Mouse (Mus musculus): ENCODE measurements around the gene Rhno1. TPM values are rescaled to one million over a fixed set of nuclear protein-coding genes. Genes with fewer than 3 reads are reported as not detected.

Rhno1 gene
- 138 and 142 TPM in 2 replicates for polyA plus RNA-seq (2016; fragmentation: Nextera tagmentation; extraction: Ambion mirVana)

GRCm38 (mm10) chr6:128362381-128363006 is at the start of gene Rhno1, which contains the start of gene Foxm1:
Gene Rhno1, minus strand, starts transcription at chr6:128362911.
Gene Foxm1, plus strand, starts transcription at chr6:128362967.
- ATAC-seq (ENCODE audit: low FRiP score) = peak; percentile 90
- peak within 1 kb of the TSS; percentile 91 for H3K9ac ChIP-seq
- peak within 1 kb of the TSS; percentile 89 for H3K4me3 ChIP-seq
- H3K4me2 ChIP-seq (replicated peaks) = peak within 1 kb of the TSS; percentile 95
- H3K9me3 ChIP-seq (replicated peaks) = no peaks in the 10 kb centered on the region
- H3K27me3 ChIP-seq = no peaks in the 10 kb centered on the region
- peaks cover 27% of the 10 kb centered on the region for H3K4me1 ChIP-seq
- under 1% methylated on average over 52 of the region's 76 CpGs for WGBS
- peak within 1 kb of the TSS; percentile 93 for H3K27ac ChIP-seq
- peaks cover 31% of the 10 kb centered on the region for H3K36me3 ChIP-seq

GRCm38 (mm10) chr6:128411115-128411514 is 48.4 kb upstream of the Rhno1 start:
- 0 out of 2 replicates have a peak, but pooled peaks have one; percentile 17 for ATAC-seq (ENCODE audit: low FRiP score)
- no peaks in the 10 kb centered on the region for H3K4me1 ChIP-seq
- no peaks in the 10 kb centered on the region for H3K27me3 ChIP-seq
- WGBS = 14% methylated on average over 3 of the region's 3 CpGs
- H3K27ac ChIP-seq = no peak overlapping the region
- H3K36me3 ChIP-seq = peaks cover 66% of the 10 kb centered on the region
- no peak overlapping the region for H3K4me3 ChIP-seq
- no peaks in the 10 kb centered on the region for H3K9me3 ChIP-seq (replicated peaks)
- no peak overlapping the region for H3K4me2 ChIP-seq (replicated peaks)
- H3K9ac ChIP-seq = no peak overlapping the region

DNA sequence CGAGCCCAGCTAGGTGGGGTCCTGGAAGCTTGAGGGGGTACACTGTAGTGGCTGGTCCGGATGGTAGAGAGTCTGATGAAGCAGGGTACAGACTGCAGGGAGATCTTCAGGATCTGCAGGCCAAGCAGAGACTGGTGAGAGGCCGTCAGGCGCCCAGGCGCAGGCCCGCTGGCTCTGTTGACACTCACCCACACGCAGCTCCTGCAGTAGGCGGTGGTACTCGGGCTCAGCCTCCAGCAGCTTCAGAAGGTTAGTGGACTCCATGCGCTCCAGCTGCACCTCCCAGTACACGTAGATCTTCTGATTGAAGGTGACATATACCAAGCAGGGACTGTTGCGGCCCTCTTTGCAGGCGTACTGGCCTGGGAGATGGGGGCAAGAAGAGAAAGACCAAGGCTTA is 47.6 kb upstream of the Rhno1 start:
- Histone ChIP-seq H3K4me2 (replicated peaks) (no peak overlapping the region), H3K4me1 (no peaks in the 10 kb centered on the region), H3K36me3 (peaks cover 65% of the 10 kb centered on the region), H3K27ac (no peak overlapping the region), H3K4me3 (no peak overlapping the region), H3K9me3 (replicated peaks) (no peaks in the 10 kb centered on the region), H3K9ac (no peak overlapping the region), H3K27me3 (no peaks in the 10 kb centered on the region)
- WGBS = 96% methylated on average over 13 of the region's 13 CpGs
- peak; percentile 32; the same call in 1 of the 2 replicates for ATAC-seq (ENCODE audit: low FRiP score)

DNA sequence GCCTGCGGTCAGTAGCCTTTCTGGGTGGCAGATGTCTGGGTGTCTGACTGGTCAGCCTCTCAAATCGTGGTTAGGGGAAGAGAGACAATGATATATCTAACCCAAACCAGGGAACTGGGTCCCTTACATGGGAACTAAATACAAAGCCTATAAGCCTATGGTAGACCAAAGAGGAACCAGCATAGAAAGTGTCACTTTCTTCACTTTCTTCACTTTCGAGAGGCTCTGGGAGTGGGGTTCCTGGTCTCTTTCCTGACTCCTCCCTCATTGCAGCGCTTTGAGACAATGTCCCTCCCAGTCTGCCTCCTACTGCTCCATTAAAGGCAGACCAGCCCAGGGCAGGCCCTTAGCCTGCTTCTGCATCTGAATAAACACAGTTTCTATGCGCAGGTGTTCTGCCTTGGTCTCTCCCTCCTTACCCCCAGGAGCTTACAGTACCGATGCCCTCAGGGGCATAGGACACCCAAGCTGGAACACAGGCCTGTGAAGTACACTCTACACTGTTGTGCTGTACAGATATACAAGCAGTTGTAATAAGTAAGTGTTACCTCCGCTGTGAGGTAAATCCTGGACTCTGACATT is 45.9 kb upstream of the Rhno1 start:
- Histone ChIP-seq H3K9ac (no peak overlapping the region), H3K9me3 (replicated peaks) (no peaks in the 10 kb centered on the region), H3K4me3 (no peak overlapping the region), H3K4me2 (replicated peaks) (no peak overlapping the region), H3K27me3 (no peaks in the 10 kb centered on the region), H3K4me1 (no peaks in the 10 kb centered on the region), H3K36me3 (peaks cover 61% of the 10 kb centered on the region), H3K27ac (no peak overlapping the region)
- no peak for ATAC-seq (ENCODE audit: low FRiP score)
- 88% methylated on average over 7 of the region's 7 CpGs for WGBS

GRCm38 (mm10) chr6:128404708-128405107 is 42.0 kb upstream of the Rhno1 start:
- WGBS = 68% methylated on average over 5 of the region's 5 CpGs
- Histone ChIP-seq H3K4me3 (no peak overlapping the region), H3K36me3 (peaks cover 35% of the 10 kb centered on the region), H3K27ac (no peak overlapping the region), H3K4me2 (replicated peaks) (no peak overlapping the region), H3K4me1 (peaks cover 7% of the 10 kb centered on the region), H3K9me3 (replicated peaks) (no peaks in the 10 kb centered on the region), H3K27me3 (no peaks in the 10 kb centered on the region), H3K9ac (no peak overlapping the region)
- ATAC-seq (ENCODE audit: low FRiP score) = no peak

DNA sequence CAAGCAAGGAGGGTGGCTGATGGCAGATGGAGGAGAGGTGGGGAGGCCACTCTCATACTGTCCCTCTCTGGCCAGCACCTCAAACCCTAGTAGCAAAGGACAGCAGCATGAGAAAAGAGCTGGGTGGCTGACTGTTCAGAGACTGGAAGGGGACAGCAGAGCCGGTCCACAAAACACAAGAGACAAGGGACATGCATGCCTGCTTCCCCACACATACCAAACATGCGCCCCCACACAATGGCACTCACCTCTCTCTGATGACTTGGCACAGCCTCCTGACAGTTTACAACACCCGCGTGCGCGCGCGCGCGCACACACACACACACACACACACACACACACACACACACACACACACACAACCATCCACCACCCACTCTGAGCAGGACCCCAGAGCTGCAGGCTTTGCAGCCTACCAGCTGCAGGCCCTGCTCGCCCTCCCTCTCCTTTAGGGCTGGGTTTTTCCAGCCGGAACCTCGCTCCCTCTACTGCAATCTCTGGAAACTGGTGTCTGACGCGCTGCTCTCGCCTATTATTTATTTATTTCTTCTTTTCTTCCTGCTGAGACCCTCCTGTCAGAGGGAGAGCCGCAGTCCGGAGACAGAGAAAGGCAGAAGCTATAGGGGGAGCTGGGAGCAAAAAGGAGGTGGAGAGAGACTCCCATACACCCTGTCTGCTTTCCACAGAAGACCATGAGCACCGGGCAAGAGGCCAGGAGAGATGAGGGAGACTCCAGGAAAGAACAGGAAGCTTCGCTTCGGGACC is 36.9 kb upstream of the Rhno1 start:
- Histone ChIP-seq H3K4me2 (replicated peaks) (peak overlapping the region; percentile 33), H3K36me3 (no peaks in the 10 kb centered on the region), H3K4me1 (peaks cover 12% of the 10 kb centered on the region), H3K27ac (peak overlapping the region; percentile 60; the same call in 1 of the 2 replicates), H3K9ac (peak overlapping the region; percentile 5; the same call in 1 of the 2 replicates), H3K4me3 (peak overlapping the region; percentile 6; the same call in 1 of the 2 replicates), H3K9me3 (replicated peaks) (no peaks in the 10 kb centered on the region), H3K27me3 (no peaks in the 10 kb centered on the region)
- 40% methylated on average over 20 of the region's 21 CpGs for WGBS
- ATAC-seq (ENCODE audit: low FRiP score) = peak; percentile 74

DNA sequence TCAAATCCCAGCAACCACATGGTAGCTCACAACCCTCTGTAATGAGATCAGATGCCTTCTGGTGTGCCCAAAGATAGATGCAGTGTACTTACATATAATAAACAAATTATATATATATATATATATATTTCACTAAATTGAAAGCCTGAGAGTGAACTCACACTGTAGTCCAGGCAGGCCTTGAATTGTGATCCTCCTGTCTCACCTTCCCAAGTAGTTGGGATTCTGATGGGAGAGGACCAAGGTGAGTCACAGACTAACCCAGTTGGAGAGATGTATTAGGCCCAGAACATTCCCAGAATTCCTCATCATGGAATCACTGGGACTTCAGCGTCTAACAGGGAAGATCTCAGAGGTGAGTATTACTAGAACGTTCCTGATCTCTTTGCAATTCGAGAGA is 36.3 kb upstream of the Rhno1 start, which contains the start of gene Nrip2:
Gene Nrip2, plus strand, starts transcription at position 301 of the 400 bp plus-strand sequence.
- Histone ChIP-seq H3K27ac (peak within 1 kb of the TSS; percentile 60; the same call in 1 of the 2 replicates), H3K4me2 (replicated peaks) (peak within 1 kb of the TSS; percentile 33), H3K4me3 (peak within 1 kb of the TSS; percentile 6; the same call in 1 of the 2 replicates), H3K9me3 (replicated peaks) (no peaks in the 10 kb centered on the region), H3K9ac (peak within 1 kb of the TSS; percentile 5; the same call in 1 of the 2 replicates), H3K27me3 (no peaks in the 10 kb centered on the region), H3K36me3 (no peaks in the 10 kb centered on the region), H3K4me1 (peaks cover 12% of the 10 kb centered on the region)
- 78% methylated on average over 3 of the region's 3 CpGs for WGBS
- ATAC-seq (ENCODE audit: low FRiP score) = no peak

DNA sequence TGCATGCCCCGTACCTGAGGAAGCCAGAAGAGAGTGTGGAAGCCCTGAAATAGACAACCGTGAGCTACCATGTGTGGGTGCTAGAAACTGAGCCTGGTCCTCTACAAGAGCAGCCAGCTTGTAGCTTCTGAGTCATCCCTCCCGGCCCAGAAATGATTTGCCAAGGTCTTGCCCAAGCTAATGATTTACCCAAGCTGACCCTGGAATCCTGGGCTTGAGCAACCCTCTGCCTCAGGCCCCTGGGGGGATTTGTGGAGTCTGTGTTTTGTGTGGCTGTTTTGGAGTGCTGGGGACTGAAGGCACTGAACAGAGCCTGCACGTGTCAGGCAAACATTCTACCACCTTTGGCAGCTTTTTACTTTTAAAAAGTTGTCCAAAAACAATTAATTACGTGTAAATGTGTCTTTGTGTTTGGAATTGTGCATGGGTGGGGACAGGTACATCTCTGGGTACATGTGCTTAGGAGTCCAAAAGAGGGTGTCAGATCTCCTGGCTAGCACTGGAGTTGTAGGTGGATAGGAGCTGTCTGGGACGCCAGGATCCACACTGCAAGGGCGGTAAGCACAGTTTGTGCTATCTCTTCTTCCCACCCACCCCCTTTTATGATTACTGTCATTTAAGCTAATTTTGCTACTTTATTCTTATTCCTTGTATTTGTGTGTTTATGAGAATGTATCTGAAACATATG is 35.0 kb upstream of the Rhno1 start:
- H3K4me2 ChIP-seq (replicated peaks) = no peak overlapping the region
- no peaks in the 10 kb centered on the region for H3K9me3 ChIP-seq (replicated peaks)
- no peak overlapping the region for H3K27ac ChIP-seq
- H3K9ac ChIP-seq = no peak overlapping the region
- no peak overlapping the region for H3K4me3 ChIP-seq
- ATAC-seq (ENCODE audit: low FRiP score) = no peak
- no peaks in the 10 kb centered on the region for H3K27me3 ChIP-seq
- peaks cover 12% of the 10 kb centered on the region for H3K4me1 ChIP-seq
- 86% methylated on average over 7 of the region's 7 CpGs for WGBS
- no peaks in the 10 kb centered on the region for H3K36me3 ChIP-seq

GRCm38 (mm10) chr6:128390683-128391082 is 28.0 kb upstream of the Rhno1 start:
- Histone ChIP-seq H3K4me1 (no peaks in the 10 kb centered on the region), H3K27me3 (no peaks in the 10 kb centered on the region), H3K36me3 (no peaks in the 10 kb centered on the region), H3K27ac (no peak overlapping the region), H3K9ac (no peak overlapping the region), H3K4me2 (replicated peaks) (no peak overlapping the region), H3K9me3 (replicated peaks) (no peaks in the 10 kb centered on the region), H3K4me3 (no peak overlapping the region)
- no peak for ATAC-seq (ENCODE audit: low FRiP score)
- WGBS = 67% methylated on average over 1 of the region's 1 CpGs

- Histone ChIP-seq H3K9ac (no peak overlapping the region), H3K27ac (no peak overlapping the region), H3K4me2 (replicated peaks) (no peak overlapping the region), H3K4me3 (no peak overlapping the region), H3K4me1 (no peaks in the 10 kb centered on the region), H3K36me3 (no peaks in the 10 kb centered on the region), H3K9me3 (replicated peaks) (no peaks in the 10 kb centered on the region), H3K27me3 (no peaks in the 10 kb centered on the region)
- no peak for ATAC-seq (ENCODE audit: low FRiP score)
- WGBS = 91% methylated on average over 1 of the region's 1 CpGs
Observed at GRCm38 (mm10) chr6:128389185-128389584, 26.5 kb upstream of the Rhno1 start.

DNA sequence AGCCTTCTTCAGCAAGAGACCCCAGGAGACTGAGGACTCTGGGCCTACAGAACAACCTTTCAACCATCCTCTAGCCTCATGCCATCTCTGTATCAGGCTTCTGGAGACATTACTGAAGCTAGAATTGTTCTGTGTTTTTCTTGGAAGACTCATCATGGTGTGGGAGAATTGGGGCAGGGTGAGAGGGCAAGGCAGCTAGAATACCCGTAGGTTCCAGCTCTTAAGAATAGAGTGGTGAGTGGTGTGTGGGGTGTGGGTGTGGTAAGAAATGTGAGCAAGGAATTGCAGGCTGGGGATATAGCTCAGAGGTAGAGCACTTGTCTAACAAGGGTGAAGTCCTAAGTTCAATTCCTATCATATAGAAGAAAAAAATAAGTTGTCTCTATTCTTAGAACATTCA is 22.3 kb upstream of the Rhno1 start:
- H3K4me3 ChIP-seq = no peak overlapping the region
- H3K4me1 ChIP-seq = no peaks in the 10 kb centered on the region
- no peaks in the 10 kb centered on the region for H3K9me3 ChIP-seq (replicated peaks)
- 88% methylated on average over 1 of the region's 1 CpGs for WGBS
- H3K9ac ChIP-seq = no peak overlapping the region
- H3K27me3 ChIP-seq = no peaks in the 10 kb centered on the region
- no peak overlapping the region for H3K27ac ChIP-seq
- no peaks in the 10 kb centered on the region for H3K36me3 ChIP-seq
- H3K4me2 ChIP-seq (replicated peaks) = no peak overlapping the region
- ATAC-seq (ENCODE audit: low FRiP score) = no peak

DNA sequence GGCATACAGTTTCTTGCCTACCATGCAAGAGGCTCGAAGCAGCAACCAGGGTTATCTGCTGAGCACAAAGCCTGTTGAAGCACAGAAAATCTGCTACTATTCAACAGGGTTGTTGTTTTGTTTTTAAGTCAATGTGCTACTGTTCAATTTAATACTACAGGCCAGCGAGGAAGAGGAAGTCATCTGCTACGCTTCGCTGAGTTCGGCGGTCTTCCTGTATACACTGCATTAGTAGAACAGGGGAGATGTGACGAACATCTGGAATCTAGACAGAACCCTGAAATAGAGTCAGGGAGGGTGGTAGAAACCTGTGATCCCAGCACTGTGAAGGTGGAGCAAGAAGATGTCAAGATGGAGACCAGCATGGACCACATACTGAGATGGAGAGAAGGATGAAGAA is 21.0 kb upstream of the Rhno1 start:
- no peak overlapping the region for H3K9ac ChIP-seq
- H3K4me2 ChIP-seq (replicated peaks) = no peak overlapping the region
- H3K9me3 ChIP-seq (replicated peaks) = no peaks in the 10 kb centered on the region
- H3K4me1 ChIP-seq = no peaks in the 10 kb centered on the region
- no peaks in the 10 kb centered on the region for H3K27me3 ChIP-seq
- no peak overlapping the region for H3K27ac ChIP-seq
- no peak overlapping the region for H3K4me3 ChIP-seq
- 75% methylated on average over 7 of the region's 7 CpGs for WGBS
- H3K36me3 ChIP-seq = no peaks in the 10 kb centered on the region
- no peak for ATAC-seq (ENCODE audit: low FRiP score)
